In the genomic region with DNA sequence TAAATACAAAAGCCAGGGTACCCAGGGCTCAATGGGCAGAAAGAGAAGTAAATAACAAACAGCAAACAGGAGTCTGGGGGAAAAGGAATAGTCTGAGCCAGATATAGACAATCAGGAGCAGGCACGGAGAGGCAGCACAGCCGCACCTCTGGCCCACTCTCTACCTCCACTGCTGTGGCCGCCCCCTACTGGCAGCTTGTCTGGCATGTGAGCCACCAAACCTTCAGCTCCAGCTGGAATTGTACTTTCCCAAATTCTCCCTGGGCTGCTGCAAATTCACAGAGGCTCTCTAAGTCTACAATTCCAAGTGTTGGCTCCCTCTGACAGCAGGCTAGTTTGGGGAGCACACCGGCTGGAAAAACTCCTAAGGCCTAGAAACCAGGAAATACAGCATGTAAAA, we compare ENCODE assay signal across 9 mouse cellular contexts. TPM values are rescaled to one million over a fixed set of nuclear protein-coding genes. Genes with fewer than 3 reads are reported as not detected.
DNase-seq lines count a peak whose midpoint lies in the region; ATAC-seq and TF ChIP-seq lines count a peak whose summit lies in the region.
"Had no signal": no experiment of that assay in that cellular context is flagged by ENCODE, and none has a peak within 500 bp of the region (broad histone marks: within the 10 kb centered on the region; RNA-seq: fewer than 3 reads in every experiment).

No protein-coding gene starts in this region.

- H3K79me2 ChIP-seq in liver, adult 2 months (ENCODE audit: control insufficient read depth, insufficient read depth, low read length), result no peaks in the 10 kb centered on the region

- no peaks in the 10 kb centered on the region for H3K9me3 ChIP-seq in liver, embryonic 12.5 days (replicated peaks)
- H3K9me3 ChIP-seq in G1E (replicated peaks), result no peaks in the 10 kb centered on the region

- TF ChIP-seq CTCF in liver, adult 2 months (IDR thresholded peaks at IDR 0.05; ENCODE audit: low read depth, low read length), result peak; percentile 63
- no peak for TF ChIP-seq CTCF in G1E (IDR thresholded peaks at IDR 0.05; ENCODE audit: low read depth, low read length)

- no peaks in the 10 kb centered on the region for H3K4me1 ChIP-seq in liver, adult 2 months (ENCODE audit: control insufficient read depth, insufficient read depth, low read length)
- no peaks in the 10 kb centered on the region for H3K4me1 ChIP-seq in liver, embryonic 12.5 days
- H3K4me1 ChIP-seq in G1E (ENCODE audit: insufficient read depth, low read depth, low read length), result no peaks in the 10 kb centered on the region
- H3K4me1 ChIP-seq: limb, embryonic 10.5 days had no signal

- no peak overlapping the region for H3K4me2 ChIP-seq in liver, embryonic 12.5 days

- no peaks in the 10 kb centered on the region for H3K27me3 ChIP-seq in liver, adult 2 months (ENCODE audit: control insufficient read depth, insufficient read depth, low read length)
- no peaks in the 10 kb centered on the region for H3K27me3 ChIP-seq in liver, embryonic 12.5 days (replicated peaks)
- H3K27me3 ChIP-seq in G1E (ENCODE audit: insufficient read depth, low read length), result peaks cover 3% of the 10 kb centered on the region; the same call in 1 of the 2 replicates

- H3K27ac ChIP-seq in liver, adult 2 months (replicated peaks; ENCODE audit: insufficient read depth, low read depth, low read length), result no peak overlapping the region
- no peak overlapping the region for H3K27ac ChIP-seq in liver, embryonic 12.5 days
- H3K27ac ChIP-seq: limb, embryonic 10.5 days had no signal

- 59% methylated on average over 4 of the region's 4 CpGs for WGBS in liver, adult 2 months
- WGBS in liver, embryonic 12.5 days (ENCODE audit: insufficient replicate concordance), result 55% methylated on average over 4 of the region's 4 CpGs

- TF ChIP-seq POLR2A in liver, adult 2 months (IDR thresholded peaks at IDR 0.05; ENCODE audit: extremely low read depth, insufficient read depth, low read length), result no peak

- no peak for ATAC-seq in liver, embryonic 12.5 days
- ATAC-seq in G1E (ENCODE audit: extremely low read depth, insufficient number of reproducible peaks, low FRiP score, poor library complexity, severe bottlenecking), result no peak

- H3K4me3 ChIP-seq in liver, adult 2 months (ENCODE audit: insufficient read depth, low read depth, low read length), result no peak overlapping the region
- H3K4me3 ChIP-seq in liver, embryonic 12.5 days, result no peak overlapping the region
- H3K4me3 ChIP-seq in G1E (ENCODE audit: low read depth, low read length), result no peak overlapping the region
- H3K4me3 ChIP-seq: limb, embryonic 10.5 days had no signal

- peak; percentile 35 for DNase-seq in adrenal gland, postnatal 10 days
- no peak for DNase-seq in adrenal gland, adult 2 months
- DNase-seq in liver, adult 2 months (ENCODE audit: extremely low read depth, low read depth, low spot score), result no peak
- peak; percentile 7 for DNase-seq in G1E (ENCODE audit: low spot score)
- peak; percentile 49 for DNase-seq in lung, postnatal 36 days
- no peak for DNase-seq in yolk sac, embryonic 10.5 days (ENCODE audit: low spot score)
- no peak for DNase-seq in spleen, adult 18-20 months

- no peak overlapping the region for H3K9ac ChIP-seq in liver, adult 2 months (ENCODE audit: low read depth, low read length)
- no peak overlapping the region for H3K9ac ChIP-seq in liver, embryonic 12.5 days

- H3K36me3 ChIP-seq in liver, adult 2 months (ENCODE audit: control insufficient read depth, insufficient read depth, low read length), result no peaks in the 10 kb centered on the region
- no peaks in the 10 kb centered on the region for H3K36me3 ChIP-seq in liver, embryonic 12.5 days
- H3K36me3 ChIP-seq in G1E (replicated peaks), result no peaks in the 10 kb centered on the region
- H3K36me3 ChIP-seq: limb, embryonic 10.5 days had no signal

RNA-seq across cellular contexts. Expression of a gene that starts 39.3 kb away (rescaled TPM):
- total RNA-seq in adrenal gland, postnatal 10 days (2021), result 10 to 100 TPM in 1 of 2 experiments, 1 to 10 TPM in 1; 9.8 to 11.6 TPM
- total RNA-seq in adrenal gland, adult 2 months (2021), result 1 to 10 TPM; 6.0 to 8.5 TPM
- polyA plus RNA-seq in adrenal gland, adult 2 months (2012; rRNA removed), result 5.9 and 7.5 TPM in 2 replicates
- total RNA-seq in liver, adult 2 months (2014; rRNA removed), result 5.7 and 10.7 TPM in 2 replicates
- 7.2 and 14.1 TPM in 2 replicates for polyA plus RNA-seq in liver, adult 2 months (2012; rRNA removed)
- polyA plus RNA-seq in liver, embryonic 12.5 days (2016; fragmentation: Nextera tagmentation; extraction: Ambion mirVana), result 5.4 and 5.7 TPM in 2 replicates
- total RNA-seq in G1E (2014; fragmentation: Nextera tagmentation) (not detected in 2 replicates), G1E (2017) (0.06 and 0.11 TPM in 2 replicates)
- polyA plus RNA-seq in G1E (2012), result not detected in 2 replicates

Comparison
In these comparisons a context has a peak if more than half of its experiments do, and no peak if none do; other contexts are left out.
1. DNase-seq: peak in adrenal gland, postnatal 10 days (single experiment), G1E (single experiment) and lung, postnatal 36 days (single experiment); none in adrenal gland, adult 2 months (single experiment), liver, adult 2 months (single experiment), yolk sac, embryonic 10.5 days (single experiment) and spleen, adult 18-20 months (0 of 2).